Mouse (Mus musculus): ENCODE measurements around the gene Rngtt.
"Not testable (repeated sequence)": the region's sequence is repeated elsewhere in the genome, so short reads cannot be mapped to it uniquely, and the experiment has no call there.

The Rngtt gene

DNA sequence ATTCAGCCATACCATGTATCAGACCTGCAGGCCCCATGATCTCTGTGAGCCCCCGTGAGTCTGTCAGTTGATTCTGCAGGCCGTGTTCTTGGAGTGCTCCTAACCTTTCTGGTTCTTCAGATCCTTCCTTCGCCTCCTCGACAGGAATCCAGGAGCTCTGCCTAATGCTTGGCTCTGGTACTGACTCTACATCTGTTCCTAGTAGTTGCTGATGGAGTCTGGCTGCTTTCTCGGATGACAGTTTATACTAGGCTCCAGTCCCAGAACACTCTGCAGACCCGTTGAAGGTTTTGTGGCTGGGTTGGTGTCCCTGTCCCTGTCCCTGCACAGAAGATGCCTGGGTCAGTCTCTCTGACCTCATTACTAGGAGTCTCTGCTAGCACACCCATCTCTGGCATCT, 131.8 kb downstream of the Rngtt start:
- no peak for DNase-seq (ENCODE audit: low spot score)

DNA sequence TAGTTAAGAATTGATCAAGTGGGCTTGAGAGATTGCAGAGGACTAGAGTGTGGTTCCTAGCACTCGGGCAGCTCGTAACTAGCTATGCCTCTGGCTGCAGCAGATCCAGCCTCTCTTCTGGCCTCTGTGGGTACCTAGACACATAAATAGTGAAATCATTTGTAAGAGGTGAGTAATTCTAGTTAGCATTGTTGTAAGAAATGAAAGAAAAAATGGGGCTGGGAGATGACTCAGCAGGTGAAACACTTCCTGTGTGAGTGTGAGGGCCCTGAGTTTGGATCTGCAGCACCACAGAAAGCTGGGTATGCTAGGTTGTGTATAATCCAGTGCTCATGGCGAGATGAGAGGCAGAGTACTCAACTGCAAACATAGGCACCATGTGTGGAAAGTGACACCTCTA, 136.2 kb downstream of the Rngtt start:
- DNase-seq (ENCODE audit: low spot score): no peak

DNA sequence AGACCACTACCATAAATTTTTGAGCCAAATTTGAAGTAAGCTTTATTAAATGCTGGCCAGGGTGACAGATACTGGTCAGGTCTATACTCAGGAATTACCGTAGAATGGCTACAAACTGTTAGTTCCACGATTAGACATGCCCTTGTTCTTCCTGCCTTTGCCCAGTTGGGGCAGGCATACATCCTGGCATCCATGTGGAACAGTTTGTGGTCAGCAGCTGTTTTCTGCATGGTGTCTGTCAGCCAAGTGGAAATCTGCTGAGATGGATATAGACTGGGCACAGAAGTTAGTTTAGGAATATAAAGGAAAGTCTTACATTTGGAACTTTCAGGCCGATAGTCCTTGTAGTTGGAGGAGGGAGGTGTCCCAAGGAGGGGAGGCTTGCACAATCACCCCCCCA, 136.8 kb downstream of the Rngtt start:
- no peak for DNase-seq (ENCODE audit: low spot score)

DNA sequence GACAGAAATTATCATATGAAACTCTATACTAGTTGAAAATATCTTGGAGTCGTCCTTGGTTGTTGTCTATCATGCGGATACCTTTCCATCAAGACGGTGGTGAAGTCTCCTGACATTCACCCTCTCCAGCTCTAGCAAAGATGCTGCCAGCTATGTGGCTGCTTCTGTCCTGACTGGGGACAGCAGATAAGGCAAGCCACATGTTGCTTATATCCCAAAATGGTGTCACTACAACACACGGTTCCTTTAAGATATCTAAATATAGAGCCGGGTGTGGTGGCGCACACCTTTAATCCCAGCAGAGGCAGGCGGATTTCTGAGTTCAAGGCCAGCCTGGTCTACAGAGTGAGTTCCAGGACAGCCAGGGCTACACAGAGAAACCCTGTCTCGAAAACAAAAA, 140.2 kb downstream of the Rngtt start:
- DNase-seq (ENCODE audit: low spot score): not testable (repeated sequence)

DNA sequence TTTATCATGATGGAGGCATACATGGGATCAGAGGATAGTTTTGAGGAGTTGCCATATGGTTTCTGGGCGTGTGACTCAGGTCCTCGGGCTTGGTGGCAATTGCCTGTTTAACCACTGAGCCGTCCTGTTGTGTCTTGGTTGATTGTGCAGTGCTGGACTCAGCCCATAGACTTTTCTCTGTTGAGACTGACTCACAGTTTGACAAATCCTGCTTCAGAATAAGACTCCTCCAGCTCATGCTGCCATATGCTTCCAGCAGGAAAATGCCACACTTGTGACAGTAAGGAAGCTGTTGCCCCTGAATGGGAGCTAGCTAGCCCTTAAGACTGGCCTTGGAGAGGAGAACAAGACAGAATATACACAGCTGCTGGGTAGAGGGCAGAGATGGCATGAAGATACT, 149.7 kb downstream of the Rngtt start:
- no peak for DNase-seq (ENCODE audit: low spot score)

DNA sequence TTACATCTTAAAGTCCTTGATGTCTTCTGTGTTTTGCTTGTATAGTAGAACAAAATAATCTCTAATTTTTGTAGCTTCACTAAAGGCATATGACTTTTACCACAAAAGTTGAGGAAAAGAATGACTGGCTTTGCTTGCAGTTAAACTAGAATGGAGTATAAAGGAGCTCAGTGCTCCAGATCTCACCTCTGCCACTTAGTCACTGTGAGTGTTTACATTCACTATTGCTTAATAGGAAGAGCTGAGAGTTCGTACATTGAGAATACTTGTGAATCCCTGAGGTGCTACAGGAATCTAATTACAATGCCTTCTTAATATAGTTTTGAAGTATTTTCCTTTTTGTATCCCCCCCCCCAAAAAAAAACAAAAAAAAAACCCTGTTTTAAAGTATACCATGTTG, 154.3 kb downstream of the Rngtt start:
- DNase-seq (ENCODE audit: low spot score): no peak

DNA sequence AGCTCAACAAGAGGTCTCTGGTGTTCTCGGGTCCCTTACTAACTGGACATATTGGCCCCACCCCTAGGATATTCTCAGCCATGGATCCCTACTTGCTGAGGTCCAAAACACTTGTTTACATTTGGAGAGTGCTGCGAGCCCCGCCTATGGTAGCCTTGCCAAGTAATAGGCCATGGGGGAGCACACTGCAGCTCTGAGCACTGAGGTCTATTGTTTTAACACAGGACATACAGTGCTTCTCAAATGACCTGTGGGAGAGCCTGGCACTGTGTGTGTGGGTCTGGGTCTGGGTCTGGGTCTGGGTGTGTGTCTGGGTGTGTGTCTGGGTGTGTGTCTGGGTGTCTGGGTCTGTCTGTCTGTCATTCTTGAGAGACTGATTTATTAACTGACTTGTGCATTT, 155.8 kb downstream of the Rngtt start:
- DNase-seq (ENCODE audit: low spot score): no peak

DNA sequence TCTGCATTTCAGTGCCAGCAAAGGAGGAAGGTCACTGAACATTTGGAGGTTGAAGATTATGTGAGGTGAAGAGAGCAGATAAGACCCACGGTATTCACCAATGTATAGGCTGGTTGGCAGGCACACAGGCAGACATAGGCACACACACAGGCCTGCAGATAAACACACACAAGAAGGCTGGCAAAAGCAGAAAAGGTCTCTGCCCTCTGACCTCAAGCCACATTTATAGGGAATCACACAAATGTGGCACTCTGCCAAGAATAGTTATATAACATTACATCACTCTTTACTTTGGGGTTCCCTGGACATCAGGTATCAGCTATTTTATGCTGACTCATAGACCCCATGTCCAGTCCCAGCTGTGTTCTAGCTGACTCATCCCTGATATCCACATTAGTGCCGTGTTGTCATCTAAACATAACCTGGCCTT, 156.9 kb downstream of the Rngtt start:
- DNase-seq (ENCODE audit: low spot score): no peak

DNA sequence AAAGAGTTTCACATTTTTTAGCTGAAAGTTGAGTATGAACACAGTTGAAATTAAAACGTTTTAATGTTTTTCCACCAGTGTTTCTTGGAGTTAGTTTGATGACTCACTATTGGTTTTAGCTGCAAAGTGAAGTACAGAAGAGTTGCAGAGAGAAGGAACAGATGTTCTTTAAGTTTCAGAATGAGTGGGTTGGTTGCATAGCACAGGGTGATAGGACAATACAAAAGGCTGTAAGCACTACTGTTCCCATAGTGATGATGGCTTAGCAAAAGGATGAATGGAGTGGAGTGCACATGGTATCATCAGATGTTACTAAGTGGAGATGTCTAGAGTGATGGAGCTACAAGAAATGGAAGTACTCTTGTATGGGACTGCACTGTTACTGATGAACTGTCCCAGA, 157.5 kb downstream of the Rngtt start:
- DNase-seq (ENCODE audit: low spot score): no peak

DNA sequence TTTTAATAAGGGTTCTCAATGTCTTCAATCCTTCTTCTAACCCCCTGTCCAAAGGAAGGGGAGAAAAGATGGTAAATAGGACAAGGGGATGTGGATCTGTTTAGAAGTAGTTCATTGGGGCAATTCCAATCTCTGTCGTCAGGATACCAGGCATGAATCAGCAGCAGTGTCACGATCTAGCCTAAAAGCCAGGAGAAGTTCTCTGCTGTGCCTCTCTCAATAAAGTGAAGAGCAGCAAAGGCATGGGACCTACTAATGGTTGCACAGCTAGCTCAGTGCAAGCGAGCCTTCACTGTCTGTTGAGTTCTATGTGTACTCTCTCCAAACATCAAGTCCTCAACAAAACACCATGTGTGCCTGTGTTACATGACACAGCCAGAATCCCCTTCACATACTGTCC, 158.0 kb downstream of the Rngtt start:
- DNase-seq (ENCODE audit: low spot score): no peak

DNA sequence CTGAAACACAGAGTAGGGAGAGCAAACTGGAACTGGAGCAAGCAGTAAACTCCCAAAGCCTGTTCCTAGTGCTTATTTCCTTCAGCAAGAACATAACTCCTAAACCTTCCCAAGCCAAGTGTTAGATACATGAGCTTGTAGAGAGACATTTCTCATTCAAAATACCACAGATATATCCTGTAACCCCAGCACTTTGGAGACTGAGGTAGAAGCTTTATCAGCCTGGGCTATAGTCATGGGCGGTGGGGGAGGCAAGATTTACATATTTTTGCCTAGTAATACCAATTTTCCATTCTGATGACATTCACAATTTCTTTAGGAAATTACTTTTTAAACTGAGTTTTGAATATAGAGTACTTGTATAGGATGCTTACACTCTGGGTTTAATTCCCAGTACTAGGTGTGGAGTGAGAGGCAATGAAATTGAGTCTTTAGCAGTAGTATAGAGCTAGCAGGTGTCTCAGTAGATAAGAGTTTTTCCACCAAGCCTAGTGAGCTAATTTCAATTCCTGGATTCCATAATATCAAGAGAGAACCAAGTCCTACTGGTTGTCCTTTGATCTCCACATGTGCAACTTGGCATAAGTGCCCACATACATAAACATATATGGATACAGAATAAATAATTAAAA, 160.7 kb downstream of the Rngtt start:
- DNase-seq (ENCODE audit: low spot score): no peak

DNA sequence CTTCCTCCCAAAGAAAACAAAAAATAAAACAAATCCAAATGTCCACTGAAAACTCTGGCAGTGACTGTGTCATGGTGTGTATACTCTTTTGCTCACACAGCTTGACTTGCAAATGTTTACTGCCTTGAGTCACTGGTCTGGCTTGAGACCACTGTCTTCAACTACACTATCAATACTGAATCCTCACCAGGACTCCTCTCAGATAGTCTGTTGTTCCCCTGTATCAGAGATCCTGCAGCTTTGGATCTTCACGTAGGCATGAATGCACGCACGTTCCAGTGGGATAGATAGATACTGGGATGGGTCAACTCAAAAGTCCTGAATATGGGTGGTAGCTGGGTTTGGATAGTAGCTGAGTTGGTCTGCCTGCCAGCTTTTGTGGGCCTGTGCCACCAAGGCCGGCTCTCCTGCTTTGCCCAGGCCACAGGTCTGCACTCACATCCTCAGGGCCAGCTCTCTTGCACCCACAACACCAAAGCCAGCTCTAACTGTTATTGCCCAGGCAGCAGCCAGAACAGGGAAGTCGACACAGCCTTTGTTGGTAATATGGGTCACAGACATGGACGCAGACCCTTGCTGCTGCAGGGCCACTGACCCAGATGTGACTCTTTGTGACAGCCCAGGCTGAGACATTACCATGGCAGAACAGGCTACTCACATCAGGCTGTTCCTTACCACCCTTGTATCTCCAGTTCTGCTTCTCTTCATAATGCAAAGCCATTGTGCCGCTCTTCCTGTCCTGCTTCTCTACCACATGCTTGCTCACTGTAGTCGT, 168.1 kb downstream of the Rngtt start:
- no peak for DNase-seq (ENCODE audit: low spot score)

DNA sequence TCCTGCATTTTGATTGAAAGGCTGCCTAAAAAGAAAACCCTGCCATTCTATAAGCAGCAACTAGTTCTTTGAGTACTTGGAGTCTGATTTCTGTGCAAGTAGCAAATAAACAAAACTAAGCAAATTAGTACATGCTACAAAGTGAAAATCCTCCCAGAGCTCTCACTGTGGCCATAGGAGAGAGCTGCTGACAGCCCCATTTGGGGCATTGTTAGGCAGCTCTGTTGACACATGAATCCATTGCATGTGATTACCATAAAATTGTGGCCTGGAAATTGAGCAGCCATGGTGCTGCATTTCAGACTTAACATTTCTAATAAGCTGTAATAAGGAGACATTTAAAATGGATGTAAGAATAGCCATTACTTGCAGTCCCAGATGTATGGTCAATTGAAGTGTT, 171.6 kb downstream of the Rngtt start:
- no peak for DNase-seq (ENCODE audit: low spot score)

DNA sequence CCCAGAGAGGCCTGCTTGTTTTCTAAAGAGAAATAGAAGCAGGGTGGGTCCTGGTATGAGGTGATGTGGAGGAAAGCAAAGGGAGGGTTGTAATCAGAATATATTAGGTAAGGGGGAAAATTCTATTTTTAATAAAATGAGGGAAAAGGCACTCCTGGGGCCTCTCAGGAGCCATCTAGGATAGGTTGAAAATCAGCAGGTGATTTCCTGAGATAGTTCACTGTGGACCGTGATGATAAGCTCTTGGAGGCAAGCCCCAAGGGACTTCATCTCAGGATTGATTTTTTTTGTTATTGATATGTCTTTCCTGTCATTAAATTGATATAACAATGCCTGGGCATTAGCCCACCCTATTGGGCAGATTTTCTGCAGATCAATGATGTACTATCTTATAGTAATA, 175.9 kb downstream of the Rngtt start:
- DNase-seq (ENCODE audit: low spot score): no peak

DNA sequence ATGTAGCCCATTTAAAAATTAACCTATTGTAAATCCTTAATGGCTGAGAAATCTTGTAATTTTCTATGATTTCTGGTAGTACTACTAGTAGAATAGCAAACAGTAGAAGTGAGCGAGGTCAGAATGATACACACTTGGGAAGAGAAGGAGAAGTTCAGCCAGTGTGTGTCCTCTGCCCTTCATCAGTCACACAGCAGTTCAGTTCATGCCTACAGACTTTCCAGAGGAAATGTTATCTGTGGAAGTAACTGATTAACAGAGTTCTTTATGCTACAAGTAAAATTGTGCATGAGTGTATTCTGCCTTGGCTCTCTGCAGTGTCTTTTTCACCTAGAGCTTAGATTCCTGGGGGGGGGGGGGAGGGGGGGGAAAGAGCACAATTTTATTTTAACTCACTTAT, 181.0 kb downstream of the Rngtt start:
- no peak for DNase-seq (ENCODE audit: low spot score)

DNA sequence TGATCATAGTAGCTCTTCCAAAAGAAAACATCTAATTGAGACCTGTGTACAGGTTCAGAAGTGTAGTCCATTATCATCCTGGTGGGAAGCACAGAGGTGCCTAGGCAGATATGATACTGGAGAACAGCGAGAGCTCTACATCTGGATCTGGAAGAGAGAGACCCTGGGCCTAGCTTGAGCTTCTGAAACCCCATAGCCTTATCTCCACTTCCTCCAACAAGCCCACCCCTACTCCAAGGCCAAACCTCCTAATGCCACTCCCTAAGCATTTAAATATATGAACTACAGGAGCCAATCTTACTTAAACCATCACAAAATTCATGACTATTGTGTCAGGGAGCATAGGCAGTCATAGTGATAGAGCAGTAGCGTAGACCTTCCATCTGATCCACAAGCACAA, 184.3 kb downstream of the Rngtt start:
- no peak for DNase-seq (ENCODE audit: low spot score)

DNA sequence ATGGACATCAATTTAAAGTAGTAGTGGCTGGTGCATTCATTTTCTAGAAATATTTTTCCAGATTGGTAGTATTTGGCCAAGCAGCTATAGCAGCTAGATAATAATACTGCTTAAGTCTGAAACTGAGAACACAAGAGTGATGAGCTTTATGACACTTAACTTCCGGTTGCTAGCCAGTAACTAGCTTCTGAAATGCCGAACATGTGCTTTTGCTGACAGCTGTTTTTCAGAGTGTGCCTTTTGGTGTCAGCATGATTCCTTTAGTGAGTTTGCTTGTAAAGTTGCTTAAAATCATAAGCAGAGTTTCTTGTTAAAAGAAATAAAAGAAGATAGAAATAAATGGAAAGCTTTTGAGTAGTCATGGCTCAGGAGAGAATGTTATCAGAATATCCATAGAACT, 186.9 kb downstream of the Rngtt start:
- DNase-seq (ENCODE audit: low spot score): no peak

DNA sequence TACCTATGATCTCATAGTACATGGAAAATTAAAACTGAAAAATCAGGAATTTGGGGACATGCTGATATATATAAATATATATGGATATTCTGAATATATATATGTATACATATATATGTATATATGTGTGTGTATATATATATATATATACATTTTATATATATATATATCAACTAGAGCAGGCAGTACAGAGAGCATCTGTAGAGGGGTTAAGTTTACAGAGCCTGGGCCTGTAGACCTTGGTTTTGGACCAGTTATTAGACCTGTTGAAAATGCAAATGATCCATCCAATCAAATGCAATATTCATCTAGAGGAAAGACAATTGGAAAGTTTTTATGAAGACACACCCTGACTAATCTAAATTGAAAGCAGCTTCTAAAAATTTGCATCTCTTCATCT, 187.5 kb downstream of the Rngtt start:
- DNase-seq (ENCODE audit: low spot score): no peak

DNA sequence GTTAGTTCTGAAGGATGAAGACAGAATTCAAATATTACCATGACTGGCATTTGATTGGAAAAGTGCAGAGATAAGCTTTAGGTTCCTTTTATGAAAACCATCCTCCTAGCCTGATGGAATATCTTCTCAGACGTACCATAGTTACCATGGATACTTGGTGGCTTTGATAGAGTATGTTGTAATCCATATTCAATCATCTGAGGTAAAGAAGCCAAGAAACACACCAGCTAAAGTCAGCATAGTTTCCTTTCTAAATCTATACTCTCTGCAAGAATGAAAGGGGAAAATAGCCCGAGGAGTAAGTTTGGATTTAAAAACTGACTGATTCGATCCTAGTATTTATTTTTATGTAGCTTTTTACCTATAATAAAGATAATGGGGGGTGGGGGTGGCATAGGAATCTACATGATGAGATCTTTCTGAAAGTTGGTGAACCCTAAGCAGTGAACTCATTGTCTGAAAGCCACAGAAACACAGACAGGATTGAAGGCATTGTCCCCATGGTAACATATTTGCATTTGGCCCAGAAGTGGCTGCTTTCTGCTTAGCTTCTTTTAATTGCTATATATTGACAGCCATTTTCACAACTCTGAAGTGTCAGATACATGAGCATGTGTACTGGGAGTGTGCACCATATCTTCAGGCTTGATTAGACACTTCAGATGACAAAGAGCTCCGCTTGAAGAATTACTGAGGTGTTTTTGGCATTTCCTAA, 188.2 kb downstream of the Rngtt start:
- DNase-seq (ENCODE audit: low spot score): no peak

DNA sequence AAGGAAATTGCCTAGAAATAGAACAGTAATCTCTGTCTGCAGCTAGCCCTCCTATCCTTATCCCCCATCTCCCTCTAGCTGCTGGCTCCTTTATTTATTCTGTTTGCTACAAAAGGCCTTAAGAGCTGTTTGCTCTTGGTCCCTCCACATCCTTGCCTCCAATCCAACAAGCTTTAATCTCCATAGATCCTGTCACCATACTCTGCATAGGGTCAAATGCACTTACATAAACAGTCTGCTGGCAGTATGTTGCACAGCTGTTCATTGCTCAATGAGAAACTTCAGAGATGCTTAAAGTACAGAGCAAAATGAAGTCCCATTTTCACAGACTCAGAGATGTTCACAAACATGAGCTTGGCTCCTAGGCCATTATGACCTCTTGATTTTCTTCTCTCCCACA, 196.5 kb downstream of the Rngtt start:
- no peak for DNase-seq (ENCODE audit: low spot score)

DNA sequence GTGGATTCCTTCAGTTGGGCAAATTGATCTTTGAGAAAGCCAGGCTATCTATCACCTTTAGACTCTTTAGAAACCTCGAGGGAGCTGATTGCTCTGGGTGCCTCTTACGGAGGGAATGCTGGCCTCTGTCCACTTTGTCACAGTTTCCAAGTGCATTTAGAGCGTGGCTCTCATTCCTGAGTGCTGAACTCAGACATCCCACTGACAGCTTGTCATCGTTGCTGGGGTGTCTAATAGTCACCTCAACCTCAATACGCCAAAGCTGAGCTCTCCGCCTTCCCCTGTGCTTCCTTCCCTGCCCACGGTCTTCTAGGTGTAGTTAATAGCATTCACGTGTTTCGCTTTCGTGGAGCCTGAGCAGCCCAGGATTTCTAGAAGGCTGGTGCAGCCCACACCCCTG, 200.4 kb downstream of the Rngtt start:
- no peak for DNase-seq (ENCODE audit: low spot score)

DNA sequence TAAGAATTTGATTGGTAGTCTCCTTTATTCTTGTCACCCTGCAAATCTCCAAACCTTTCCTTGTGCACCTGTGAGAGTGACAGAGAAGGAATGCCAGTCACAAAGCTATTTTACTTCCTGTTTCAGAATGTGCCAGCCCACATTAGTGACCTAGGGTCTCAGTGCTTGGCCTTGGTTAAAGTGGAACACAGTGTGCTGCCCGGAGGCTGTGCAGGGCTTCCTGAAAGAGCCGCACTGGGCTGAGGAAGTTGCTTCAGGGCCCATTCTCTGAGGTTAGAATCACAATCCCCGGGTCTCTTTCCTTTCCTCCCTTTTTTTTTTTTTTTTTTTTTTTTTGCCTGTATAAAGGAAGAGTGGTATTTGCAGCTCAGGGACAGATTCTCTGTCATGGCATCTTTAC, 203.3 kb downstream of the Rngtt start:
- peak; percentile 29 for DNase-seq (ENCODE audit: low spot score)
